Mouse (Mus musculus) thymus, postnatal 25 days (tissue): Measurements from ENCODE around the gene Pdzd8.
A peak's percentile ranks its signal among the peaks of the same experiment; 100 is the strongest.

Source experiments
- DNase-seq: peaks from one replicate; pipeline ENCODE4 v3.0.0; 2022

The Pdzd8 gene

GRCm38 (mm10) chr19:59345658-59346283, at the start of gene Pdzd8:
TSS of gene Pdzd8 (minus strand) at chr19:59345780.
- peak; percentile 90 for DNase-seq

GRCm38 (mm10) chr19:59393777-59394441, 48.3 kb upstream of the Pdzd8 start:
- no peak for DNase-seq

- peak; percentile 89 for DNase-seq
Observed at GRCm38 (mm10) chr19:59388847-59389606, 43.4 kb upstream of the Pdzd8 start.

- DNase-seq, result peak; percentile 17
Observed at GRCm38 (mm10) chr19:59388399-59388798, 42.8 kb upstream of the Pdzd8 start.

- DNase-seq, result peak; percentile 57
Observed at GRCm38 (mm10) chr19:59387178-59387577, 41.6 kb upstream of the Pdzd8 start.

- DNase-seq, result no peak
Observed at GRCm38 (mm10) chr19:59384582-59385495, 39.3 kb upstream of the Pdzd8 start.

- DNase-seq, result no peak
Observed at GRCm38 (mm10) chr19:59382416-59382917, 36.9 kb upstream of the Pdzd8 start.

GRCm38 (mm10) chr19:59379995-59380394, 34.4 kb upstream of the Pdzd8 start:
- no peak for DNase-seq

GRCm38 (mm10) chr19:59376481-59376880, 30.9 kb upstream of the Pdzd8 start:
- no peak for DNase-seq

- no peak for DNase-seq
Observed at GRCm38 (mm10) chr19:59374940-59375339, 29.4 kb upstream of the Pdzd8 start.

- DNase-seq, result no peak
Observed at GRCm38 (mm10) chr19:59372928-59373327, 27.3 kb upstream of the Pdzd8 start.

- DNase-seq, result no peak
Observed at GRCm38 (mm10) chr19:59371016-59371415, 25.4 kb upstream of the Pdzd8 start.

GRCm38 (mm10) chr19:59367892-59368291, 22.3 kb upstream of the Pdzd8 start:
- no peak for DNase-seq

- no peak for DNase-seq
Observed at GRCm38 (mm10) chr19:59366724-59367123, 21.1 kb upstream of the Pdzd8 start.

- DNase-seq, result no peak
Observed at GRCm38 (mm10) chr19:59363666-59364065, 18.1 kb upstream of the Pdzd8 start.

- no peak for DNase-seq
Observed at GRCm38 (mm10) chr19:59362646-59363045, 17.1 kb upstream of the Pdzd8 start.

GRCm38 (mm10) chr19:59360486-59360896, 14.9 kb upstream of the Pdzd8 start:
- no peak for DNase-seq

GRCm38 (mm10) chr19:59359202-59359601, 13.6 kb upstream of the Pdzd8 start:
- no peak for DNase-seq

GRCm38 (mm10) chr19:59357878-59358277, 12.3 kb upstream of the Pdzd8 start:
- DNase-seq, result no peak

GRCm38 (mm10) chr19:59356843-59357595, 11.4 kb upstream of the Pdzd8 start:
- DNase-seq, result no peak

- no peak for DNase-seq
Observed at GRCm38 (mm10) chr19:59356388-59356787, 10.8 kb upstream of the Pdzd8 start.

GRCm38 (mm10) chr19:59354906-59355305, 9.3 kb upstream of the Pdzd8 start:
- no peak for DNase-seq
